Mouse (Mus musculus) spleen, postnatal 4 days (tissue): ENCODE results near the gene Ttc25.
"Not testable (repeated sequence)": the region's sequence is repeated elsewhere in the genome, so short reads cannot be mapped to it uniquely, and the experiment has no call there.

Source experiments
- DNase-seq, 2 experiments: peaks; one replicate each; pipeline ENCODE4 v3.0.0; 2022; ENCODE audit warnings: low spot score in 2 of 2

Gene Ttc25

DNA sequence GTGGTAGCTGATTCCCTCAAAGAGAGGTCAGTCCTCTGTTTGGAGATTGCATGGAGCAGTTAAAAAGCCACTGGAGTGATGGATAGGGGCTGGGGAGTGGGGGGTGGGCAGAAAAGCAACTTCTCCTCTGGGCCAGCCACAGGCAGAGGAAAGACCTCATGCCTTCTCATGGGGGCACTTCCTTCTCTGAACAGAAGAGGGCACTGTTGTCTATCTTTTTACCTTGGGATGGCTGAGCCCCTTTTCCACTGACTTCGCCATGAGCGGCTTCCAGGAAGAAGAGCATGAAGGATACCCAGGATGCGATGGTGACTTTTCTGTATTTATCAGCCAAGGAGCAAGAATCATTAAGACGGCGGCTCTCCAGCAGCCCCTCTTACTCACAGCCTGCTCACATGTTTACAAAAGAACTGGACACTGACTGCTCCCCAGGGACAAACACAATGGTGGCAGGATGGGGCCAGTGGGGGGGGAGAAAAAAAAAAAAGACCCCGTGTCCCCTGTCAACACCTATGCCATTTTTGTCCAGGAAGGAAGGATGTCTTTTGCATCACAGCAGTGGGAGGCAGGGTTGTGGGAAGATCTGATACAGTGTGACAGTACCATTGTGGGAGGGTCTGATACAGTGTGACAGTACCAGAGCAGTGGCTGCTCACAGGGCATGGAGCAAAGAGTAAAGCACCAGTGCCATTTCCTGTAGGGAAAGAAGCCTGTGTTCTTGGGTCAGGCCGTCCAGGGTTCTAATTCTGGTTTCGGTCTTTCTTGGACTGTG lies 25.2 kb downstream of the Ttc25 start:
- peak; percentile 68 to 82 for DNase-seq

DNA sequence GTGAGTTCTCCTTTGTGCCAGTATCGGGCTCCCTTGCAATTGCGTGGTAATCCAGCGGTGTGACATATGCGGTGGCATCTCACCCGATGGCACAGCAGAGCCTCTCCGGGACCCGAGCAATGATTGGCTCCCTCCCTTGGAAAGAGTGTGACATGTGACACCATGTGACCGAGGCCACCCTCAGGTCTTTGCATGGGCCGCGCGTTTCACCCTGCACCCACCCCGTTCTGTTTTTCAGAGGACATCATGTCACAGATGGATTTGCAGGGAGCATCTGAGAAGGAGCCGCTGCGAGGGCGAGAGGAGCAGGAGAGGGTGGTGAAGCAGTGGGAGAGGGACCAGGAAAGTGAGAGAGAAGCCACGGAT lies 25.8 kb downstream of the Ttc25 start:
- DNase-seq = no peak

DNA sequence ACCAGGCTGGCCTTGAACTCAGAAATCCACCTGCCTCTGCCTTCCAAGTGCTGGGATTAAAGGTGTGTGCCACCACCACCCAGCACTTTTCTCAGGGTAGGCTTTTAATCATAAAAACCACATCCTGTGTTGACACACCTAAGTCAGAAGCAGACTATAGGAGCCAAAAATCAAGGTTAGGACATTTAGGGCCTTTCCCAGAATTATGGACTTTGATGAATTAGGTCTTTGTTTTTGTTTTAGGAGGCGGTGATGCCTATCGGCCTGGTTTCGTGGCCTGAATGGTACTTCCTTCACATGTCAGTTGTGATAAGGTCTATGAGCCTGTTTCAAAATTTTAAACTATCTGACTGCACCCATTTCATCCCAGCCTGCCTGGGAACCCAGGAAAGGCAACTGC lies 28.8 kb downstream of the Ttc25 start:
- DNase-seq = no peak

DNA sequence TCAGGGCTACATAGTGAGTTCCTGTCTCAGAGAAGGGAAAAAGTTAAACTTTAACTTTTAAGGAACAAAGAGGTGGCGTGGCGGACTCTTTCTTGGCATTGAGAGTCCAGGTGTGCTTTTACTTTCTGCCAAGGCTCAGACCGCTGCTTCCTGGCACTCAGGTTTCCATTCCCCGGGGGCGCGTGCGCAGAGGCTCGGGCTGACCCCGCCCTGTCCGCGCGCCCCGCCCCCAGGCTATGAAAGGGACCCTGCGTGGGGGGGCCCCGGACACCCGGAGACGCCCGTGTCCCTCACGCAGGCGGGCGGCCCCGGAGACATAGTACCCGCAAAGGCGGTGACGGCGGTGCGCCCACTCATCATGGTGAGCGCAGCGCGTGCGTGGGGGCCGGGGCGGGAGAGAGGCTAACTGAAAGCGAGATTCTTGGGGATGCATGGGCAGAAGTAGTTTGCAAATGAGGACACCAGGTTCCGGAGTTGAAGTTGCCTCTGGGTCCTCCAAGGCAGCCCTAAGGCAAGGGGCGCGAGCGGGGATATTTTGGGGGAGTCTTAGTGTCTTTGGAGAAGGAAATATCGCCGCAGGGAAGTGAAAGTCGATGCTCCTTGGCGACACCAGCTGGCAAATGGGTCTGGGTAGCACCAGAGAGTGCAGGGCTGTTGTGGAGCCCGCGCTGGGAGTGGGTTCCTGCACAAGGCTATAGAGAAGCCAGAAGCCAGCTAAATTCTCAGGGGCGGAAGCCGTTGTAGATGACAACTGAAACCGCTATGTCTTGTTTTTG lies 29.5 kb downstream of the Ttc25 start, which contains the start of gene Cnp:
Gene Cnp (plus strand): TSS at position 197 of the 776 bp plus-strand sequence.
- peak; percentile 81 to 92 for DNase-seq

DNA sequence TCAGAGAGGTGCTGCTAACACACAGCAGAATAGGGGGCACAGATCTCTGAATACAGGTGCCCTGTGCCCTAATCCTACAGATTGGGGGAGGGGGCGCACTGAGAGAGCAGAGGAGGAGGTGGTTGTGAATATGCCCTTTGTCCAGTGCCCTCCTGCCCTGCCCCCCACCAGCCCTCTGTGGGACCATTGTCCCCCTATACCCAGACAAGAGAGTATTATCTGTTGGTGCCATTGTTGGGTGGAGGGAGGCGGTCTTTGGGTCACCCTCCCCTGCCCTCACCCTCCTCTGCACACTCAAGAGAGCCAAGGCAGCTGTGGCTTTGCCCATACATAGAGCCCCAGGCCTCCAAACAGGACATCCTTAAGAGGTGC lies 30.1 kb downstream of the Ttc25 start:
- no peak for DNase-seq

DNA sequence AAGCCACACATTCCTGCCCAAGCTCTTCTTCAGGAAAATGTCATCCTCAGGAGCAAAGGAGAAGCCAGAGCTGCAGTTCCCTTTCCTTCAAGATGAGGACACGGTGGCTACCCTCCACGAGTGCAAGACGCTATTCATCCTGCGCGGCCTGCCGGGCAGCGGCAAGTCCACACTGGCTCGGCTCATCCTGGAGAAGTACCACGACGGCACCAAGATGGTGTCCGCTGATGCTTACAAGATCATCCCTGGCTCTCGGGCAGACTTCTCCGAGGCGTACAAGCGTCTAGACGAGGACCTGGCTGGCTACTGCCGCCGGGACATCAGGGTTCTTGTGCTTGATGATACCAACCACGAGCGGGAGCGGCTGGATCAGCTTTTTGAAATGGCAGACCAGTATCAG lies 30.8 kb downstream of the Ttc25 start:
- DNase-seq = no peak

DNA sequence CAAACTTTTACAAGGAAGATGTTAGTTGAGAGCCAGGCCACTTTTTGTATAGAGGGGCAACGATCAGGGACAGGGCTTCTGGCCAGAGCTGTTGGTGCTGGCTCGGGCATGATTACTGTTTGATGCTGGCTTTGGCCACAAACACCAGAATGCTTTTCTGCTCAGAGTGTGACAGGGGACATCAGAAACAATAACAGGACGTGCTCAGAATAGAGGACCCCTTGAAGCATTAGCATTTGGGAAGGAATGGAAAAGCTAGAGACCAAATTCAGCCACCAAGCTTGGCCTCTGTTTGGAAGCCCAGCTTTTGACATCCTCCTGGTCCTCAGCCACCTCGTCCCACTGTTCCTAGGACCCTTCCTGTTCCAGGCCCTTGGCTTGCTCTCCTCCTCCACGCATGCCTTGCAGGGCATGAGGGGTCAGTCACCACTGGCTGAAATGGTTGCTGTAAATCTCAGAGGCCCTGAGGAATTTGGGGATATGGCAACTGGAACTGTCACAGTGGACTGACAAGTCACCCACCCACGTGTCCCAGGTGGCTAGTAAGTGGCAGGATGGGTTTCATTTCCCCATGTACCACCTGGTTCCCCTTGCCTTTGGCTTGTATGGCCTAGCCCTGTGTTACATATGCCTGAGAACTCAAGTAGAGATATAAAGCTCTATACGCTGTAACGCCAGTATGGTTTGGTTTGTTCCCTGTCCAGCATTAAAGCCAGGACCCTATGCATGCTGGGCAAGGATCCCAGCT lies 32.6 kb downstream of the Ttc25 start:
- DNase-seq = peak in 1 of 2 experiments; percentile 37

DNA sequence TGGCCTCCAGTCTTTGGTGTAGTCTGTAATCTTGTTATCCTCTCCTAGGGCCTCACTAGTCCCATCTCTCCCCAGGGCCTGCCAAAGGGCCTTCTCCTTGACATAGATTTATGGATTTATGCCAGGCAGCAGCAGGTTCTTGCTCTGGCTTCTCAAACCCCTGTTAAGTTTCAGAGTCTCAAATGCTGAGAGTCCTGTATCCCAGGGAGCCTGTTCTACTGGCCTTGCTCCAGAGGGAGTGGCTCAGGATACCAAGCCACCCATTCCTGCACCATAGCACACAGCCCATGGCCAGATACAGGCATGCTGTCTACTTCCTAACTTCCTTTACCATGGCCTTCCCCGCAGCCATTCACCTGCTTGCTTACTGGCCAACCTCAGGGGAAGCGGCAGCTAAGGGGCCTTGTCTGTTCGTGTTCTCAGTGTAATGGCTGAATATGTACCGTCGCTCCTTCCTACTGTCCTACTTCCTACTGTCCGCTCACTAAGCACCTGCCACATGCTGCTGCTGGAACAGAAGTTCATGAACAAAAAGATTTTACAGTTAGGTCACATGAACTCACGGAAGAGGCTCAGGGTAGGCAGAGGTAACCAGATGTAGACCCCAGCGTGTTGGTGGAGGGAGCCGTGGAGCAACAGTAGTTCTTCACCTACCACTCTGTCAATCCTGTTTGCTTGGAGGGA lies 33.9 kb downstream of the Ttc25 start:
- no peak for DNase-seq

DNA sequence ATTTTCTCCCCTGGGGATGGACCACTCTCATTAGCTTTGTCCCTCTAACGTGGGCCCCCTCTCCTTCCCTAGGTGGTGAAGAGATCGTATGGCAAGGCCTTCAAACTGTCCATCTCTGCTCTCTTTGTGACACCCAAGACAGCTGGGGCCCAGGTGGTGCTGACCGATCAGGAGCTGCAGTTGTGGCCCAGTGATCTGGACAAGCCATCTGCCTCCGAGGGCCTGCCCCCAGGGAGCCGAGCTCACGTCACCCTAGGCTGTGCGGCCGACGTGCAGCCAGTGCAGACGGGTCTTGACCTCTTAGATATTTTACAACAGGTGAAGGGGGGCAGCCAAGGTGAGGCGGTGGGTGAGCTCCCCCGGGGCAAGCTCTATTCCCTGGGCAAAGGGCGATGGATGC lies 34.9 kb downstream of the Ttc25 start:
- peak in 1 of 2 experiments; percentile 29 for DNase-seq

DNA sequence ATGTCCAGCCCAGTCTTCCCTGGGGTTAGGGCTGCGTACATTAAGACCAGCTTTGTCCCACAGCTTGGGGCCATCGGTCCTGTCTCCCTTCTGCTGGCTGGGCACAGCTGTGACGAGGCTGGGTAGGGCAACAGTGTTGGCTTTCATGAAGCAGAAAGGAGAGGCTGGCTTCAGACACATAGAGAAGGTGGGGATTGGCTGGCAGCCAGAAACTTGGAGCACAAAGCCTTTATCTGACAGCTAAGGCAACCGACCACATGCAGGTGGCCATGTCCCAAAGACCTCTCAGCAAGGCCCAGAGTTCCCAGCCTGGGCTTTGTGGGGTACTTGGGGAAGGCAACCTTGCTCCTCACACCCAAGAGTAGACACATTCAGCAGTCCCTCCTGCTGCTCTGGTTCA lies 36.3 kb downstream of the Ttc25 start:
- peak; percentile 64 to 80 for DNase-seq

DNA sequence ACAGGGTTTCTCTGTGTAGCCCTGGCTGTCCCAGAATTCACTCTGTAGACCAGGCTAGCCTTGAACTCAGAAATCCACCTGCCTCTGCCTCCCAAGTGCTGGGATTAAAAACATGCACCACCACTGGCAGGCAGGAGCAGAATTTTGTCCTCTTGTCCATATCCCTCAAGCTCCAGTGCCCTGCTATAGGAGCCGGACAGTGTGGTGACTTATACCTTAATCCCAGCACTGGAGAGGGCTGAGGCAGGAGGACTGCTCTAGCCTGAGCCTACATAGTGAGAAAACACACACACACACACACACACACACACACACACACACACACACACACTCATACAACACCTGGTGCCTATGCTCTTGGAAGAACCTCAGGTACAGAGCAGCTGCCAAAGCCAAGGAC lies 37.0 kb downstream of the Ttc25 start:
- not testable (repeated sequence) for DNase-seq

DNA sequence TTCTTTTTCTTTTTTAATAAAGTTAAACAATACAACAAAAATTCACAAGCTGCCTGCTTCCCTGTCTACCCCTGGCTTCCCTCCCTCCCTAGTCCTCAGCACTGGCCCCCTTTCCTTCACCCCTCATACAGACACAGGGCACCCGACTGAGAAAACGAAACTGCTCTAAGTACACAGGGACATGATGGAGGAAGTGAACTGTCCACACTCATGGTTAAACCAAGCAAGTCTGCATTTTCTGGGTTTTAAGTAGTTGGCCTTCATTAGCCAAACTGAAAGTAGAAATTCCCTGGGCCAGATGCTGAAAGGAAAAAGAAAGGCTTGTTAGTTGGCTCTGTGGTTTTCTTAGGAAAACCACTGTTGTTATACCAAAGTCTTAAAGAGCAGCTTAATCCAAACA lies 37.4 kb downstream of the Ttc25 start:
- no peak for DNase-seq

DNA sequence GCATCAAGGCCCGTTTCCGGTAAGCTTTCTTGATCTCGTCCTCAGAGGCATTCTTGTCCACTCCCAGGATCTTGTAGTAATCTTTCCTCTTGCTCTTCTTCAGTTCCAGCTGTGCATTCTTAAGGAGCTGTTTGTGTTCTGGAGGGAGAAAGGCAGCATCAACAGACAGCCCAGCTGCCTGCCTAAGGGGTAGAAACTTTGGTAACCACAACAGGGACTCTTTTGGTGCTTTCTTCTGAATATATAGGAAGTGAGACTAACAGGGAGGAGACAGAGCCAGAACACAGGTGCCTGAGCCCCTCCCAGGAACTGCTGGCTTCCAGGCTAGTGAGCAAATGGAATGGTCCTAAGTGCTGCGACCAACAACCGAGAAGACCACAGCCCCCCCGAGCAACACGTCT lies 39.2 kb downstream of the Ttc25 start:
- DNase-seq = no peak

DNA sequence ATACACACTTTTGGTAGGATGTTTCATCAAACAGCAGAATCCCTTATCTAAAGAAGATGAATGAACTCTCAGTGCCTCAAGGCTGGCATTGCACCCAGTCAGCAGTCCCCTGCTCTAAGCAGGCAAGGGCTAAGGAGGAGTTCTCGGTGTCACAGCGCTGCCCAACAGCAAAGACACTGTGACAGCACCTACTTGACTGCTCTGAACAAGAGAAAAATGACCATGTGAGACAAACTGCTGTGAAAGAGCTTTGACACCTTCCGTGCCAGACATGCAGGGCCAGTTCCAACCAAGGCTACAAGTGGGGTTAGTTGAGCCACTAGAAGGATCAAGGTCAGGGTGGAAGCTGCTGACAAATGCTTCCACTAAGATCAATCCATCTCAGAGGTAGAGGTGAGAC lies 39.7 kb downstream of the Ttc25 start:
- no peak for DNase-seq

DNA sequence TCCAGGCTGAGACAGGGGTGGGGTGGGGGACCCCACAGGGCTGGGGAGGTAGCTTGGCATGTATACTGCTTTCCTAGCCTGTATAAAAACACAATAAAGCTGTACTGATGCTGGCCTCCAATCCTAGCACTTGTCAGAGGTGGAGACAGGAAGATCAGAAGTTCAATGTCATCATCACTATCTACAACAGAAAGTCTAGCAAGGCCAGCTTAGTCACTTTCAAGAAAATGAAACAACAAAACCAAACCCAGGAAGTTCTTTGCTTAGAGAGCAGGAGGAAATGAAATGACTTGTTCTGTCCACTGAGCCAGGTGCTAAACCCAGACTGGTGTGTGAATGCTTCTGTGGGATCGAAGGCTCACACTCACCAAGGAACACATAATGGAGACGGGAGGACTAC lies 43.1 kb downstream of the Ttc25 start:
- no peak for DNase-seq

DNA sequence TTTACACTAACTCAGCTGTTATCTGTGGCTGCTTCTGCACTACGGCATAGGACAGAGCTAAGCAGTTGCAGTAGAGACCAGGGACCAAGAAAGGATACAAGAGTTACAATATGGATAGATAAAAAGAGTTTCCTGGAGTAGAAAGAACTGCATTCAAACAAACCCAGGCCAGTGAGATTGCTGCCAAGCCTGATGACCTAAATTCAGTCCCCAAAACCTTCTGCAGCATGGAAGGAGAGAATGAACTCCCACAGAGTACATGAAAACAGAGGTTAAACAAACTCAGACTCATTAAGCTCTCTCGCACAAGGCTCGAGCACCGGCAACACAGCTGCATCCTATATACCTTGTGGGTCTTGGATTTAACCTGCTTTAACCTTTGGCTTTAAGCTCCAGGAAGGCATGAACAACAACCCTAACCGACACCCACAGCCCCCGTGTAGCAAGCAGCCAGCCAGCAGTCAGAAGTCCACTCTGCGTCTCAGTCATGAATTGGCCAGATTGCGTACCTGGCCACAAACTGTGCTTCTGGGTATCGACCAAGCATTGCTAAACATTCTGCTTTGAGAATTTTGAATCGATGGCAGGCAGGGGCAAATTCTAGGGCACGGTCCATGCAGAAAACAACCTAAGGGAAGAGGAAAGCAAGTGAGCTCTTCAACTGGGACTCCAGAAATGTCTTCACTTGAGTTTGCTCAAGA lies 47.1 kb downstream of the Ttc25 start:
- DNase-seq = no peak

DNA sequence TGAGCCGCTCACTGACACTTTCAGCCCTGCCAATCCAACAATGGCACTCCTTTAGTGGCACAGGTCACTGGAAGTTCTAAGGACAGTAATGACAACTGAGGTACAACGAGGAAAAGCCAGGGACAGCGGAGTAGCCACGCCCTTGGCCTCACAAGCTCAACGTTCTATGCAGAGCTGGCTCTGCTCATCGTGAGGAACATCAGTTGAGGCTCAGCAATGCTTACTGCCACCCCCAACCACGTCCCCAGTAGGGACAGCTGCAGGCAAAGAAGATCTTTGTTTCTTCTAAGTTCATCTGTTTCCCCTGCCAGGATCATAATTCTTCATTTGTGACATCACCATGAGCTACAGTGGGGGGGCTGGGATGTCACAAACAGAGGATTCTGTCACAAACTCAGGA lies 49.2 kb downstream of the Ttc25 start:
- DNase-seq = no peak

DNA sequence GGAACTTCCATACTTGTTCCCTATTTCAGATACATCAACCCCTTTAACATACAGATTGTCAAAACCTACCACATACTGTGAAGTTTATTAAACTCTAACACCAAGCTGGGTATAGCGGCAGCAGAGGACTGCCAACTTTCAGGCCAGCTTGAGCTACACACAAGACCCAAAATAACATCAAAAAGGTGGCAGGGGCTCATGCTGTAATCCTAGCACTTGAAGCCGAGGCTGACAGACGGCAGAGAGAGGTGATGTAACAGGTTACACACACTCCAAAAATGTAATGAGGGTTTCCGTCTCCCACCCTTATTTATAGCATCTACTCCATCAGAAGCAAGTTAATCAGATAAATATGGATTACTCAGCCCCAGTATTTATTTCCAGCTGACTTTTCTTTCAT lies 50.1 kb downstream of the Ttc25 start:
- DNase-seq = no peak

DNA sequence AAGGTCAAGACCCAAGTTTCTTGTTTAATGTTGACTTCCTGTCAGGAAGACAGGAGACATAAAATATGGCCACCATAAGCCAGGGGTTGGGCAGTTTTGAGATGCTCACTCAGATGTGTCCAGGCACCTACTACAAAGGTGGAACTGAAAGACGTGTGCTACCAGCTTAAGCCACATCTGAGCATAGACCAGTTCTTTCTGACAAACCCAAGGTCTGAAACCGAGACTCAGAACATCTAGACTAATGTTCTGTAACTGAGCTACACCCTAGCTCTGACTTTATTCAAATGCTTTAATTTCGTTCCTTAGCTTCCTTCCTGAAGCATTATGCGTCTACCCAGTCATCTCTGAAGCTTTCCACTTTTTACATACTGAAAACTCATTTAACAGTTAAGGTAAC lies 52.7 kb downstream of the Ttc25 start:
- no peak for DNase-seq

DNA sequence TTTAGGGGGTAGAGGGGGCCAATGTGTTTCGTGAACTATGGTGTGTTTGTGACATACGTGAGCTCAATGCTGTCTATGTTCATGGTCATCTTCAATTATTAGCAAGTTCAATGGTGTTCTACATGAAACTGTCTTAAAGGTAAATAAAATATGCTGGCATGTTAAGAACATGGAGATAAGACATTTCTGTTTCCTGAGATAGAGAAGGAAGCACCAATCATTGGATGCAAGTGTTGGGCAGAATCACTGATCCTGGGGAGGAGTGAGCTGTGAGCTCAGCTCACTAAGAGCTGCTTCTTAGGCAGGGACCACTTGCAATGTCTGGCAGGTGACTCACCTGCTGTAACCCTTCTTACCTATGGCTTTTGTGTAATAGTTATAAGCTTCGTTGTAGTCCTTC lies 56.0 kb downstream of the Ttc25 start:
- no peak for DNase-seq

DNA sequence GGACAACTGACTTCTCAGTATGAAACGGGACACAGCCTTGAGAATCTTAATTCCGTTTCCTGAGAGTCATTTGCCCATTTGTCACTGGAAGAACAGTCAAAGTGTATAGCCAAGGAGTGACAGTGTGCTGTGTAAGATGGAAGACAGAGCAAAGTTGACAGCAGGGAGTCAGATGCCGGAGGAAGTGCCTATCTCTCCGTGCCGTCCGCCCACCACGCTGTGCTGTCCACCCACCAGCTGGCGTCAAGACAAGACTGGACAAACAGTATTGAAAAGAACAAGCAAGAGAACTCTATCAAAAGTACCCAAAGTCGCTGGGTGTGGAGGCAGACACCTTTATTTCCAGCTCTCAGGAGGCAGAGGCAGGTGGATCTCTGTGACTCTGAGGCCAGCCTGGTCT lies 57.7 kb downstream of the Ttc25 start:
- DNase-seq = no peak
